Mouse (Mus musculus): ENCODE data around the gene Myo15b. TPM values are rescaled to one million over a fixed set of nuclear protein-coding genes. Genes with fewer than 3 reads are reported as not detected.

Gene Myo15b
- polyA plus RNA-seq, 1 experiment, result not detected

- H3K27me3 ChIP-seq (ENCODE audit: control insufficient read depth), result no peaks in the 10 kb centered on the region
- H3K9me3 ChIP-seq (ENCODE audit: control insufficient read depth, low read length), result 0 out of 2 replicates have a peak, but pooled peaks cover 2% of the 10 kb centered on the region
- H3K36me3 ChIP-seq (ENCODE audit: control insufficient read depth), result peaks cover 82% of the 10 kb centered on the region
- H3K4me1 ChIP-seq (ENCODE audit: control insufficient read depth), result peaks cover 94% of the 10 kb centered on the region
- H3K4me3 ChIP-seq (replicated peaks), result peak overlapping the region; percentile 75
- TF ChIP-seq GATA1 (IDR thresholded peaks at IDR 0.05; ENCODE audit: low read length) (0 out of 2 replicates have a peak, but pooled peaks have one; percentile 41), TAL1 (IDR thresholded peaks at IDR 0.05; ENCODE audit: low read length) (peak; percentile 30; the same call in 2 of the 3 replicates)
Measured at GRCm38 (mm10) chr11:115903384-115904230, 45.4 kb downstream of the Myo15b start.

- TF ChIP-seq GATA1 (IDR thresholded peaks at IDR 0.05; ENCODE audit: low read length) (no peak), TAL1 (IDR thresholded peaks at IDR 0.05; ENCODE audit: low read length) (no peak)
- Histone ChIP-seq H3K4me1 (ENCODE audit: control insufficient read depth) (peaks cover 93% of the 10 kb centered on the region), H3K4me3 (replicated peaks) (peak overlapping the region; percentile 75), H3K27me3 (ENCODE audit: control insufficient read depth) (no peaks in the 10 kb centered on the region), H3K9me3 (ENCODE audit: control insufficient read depth, low read length) (0 out of 2 replicates have a peak, but pooled peaks cover 2% of the 10 kb centered on the region), H3K36me3 (ENCODE audit: control insufficient read depth) (peaks cover 90% of the 10 kb centered on the region)
Measured at GRCm38 (mm10) chr11:115904231-115904955, 46.2 kb downstream of the Myo15b start.

GRCm38 (mm10) chr11:115904956-115905790 lies 47.0 kb downstream of the Myo15b start:
- Histone ChIP-seq H3K4me1 (ENCODE audit: control insufficient read depth) (peaks cover 91% of the 10 kb centered on the region), H3K9me3 (ENCODE audit: control insufficient read depth, low read length) (0 out of 2 replicates have a peak, but pooled peaks cover 2% of the 10 kb centered on the region), H3K36me3 (ENCODE audit: control insufficient read depth) (peaks cover 95% of the 10 kb centered on the region), H3K27me3 (ENCODE audit: control insufficient read depth) (no peaks in the 10 kb centered on the region), H3K4me3 (replicated peaks) (no peak overlapping the region)
- TF ChIP-seq TAL1 (IDR thresholded peaks at IDR 0.05; ENCODE audit: low read length) (no peak), GATA1 (IDR thresholded peaks at IDR 0.05; ENCODE audit: low read length) (no peak)

GRCm38 (mm10) chr11:115906116-115906515 lies 47.9 kb downstream of the Myo15b start:
- H3K4me1 ChIP-seq (ENCODE audit: control insufficient read depth), result peaks cover 89% of the 10 kb centered on the region
- TF ChIP-seq TAL1 (IDR thresholded peaks at IDR 0.05; ENCODE audit: low read length) (no peak), GATA1 (IDR thresholded peaks at IDR 0.05; ENCODE audit: low read length) (no peak)
- H3K9me3 ChIP-seq (ENCODE audit: control insufficient read depth, low read length), result 0 out of 2 replicates have a peak, but pooled peaks cover 2% of the 10 kb centered on the region
- no peak overlapping the region for H3K4me3 ChIP-seq (replicated peaks)
- no peaks in the 10 kb centered on the region for H3K27me3 ChIP-seq (ENCODE audit: control insufficient read depth)
- H3K36me3 ChIP-seq (ENCODE audit: control insufficient read depth), result peaks cover 90% of the 10 kb centered on the region

- Histone ChIP-seq H3K9me3 (ENCODE audit: control insufficient read depth, low read length) (0 out of 2 replicates have a peak, but pooled peaks cover 2% of the 10 kb centered on the region), H3K4me1 (ENCODE audit: control insufficient read depth) (peaks cover 89% of the 10 kb centered on the region), H3K27me3 (ENCODE audit: control insufficient read depth) (no peaks in the 10 kb centered on the region), H3K4me3 (replicated peaks) (no peak overlapping the region), H3K36me3 (ENCODE audit: control insufficient read depth) (peaks cover 90% of the 10 kb centered on the region)
- no peak for TF ChIP-seq GATA1 (IDR thresholded peaks at IDR 0.05; ENCODE audit: low read length)
- TF ChIP-seq TAL1 (IDR thresholded peaks at IDR 0.05; ENCODE audit: low read length), result no peak
Measured at GRCm38 (mm10) chr11:115906521-115906920, 48.3 kb downstream of the Myo15b start.

- Histone ChIP-seq H3K4me3 (replicated peaks) (peak overlapping the region; percentile 34), H3K9me3 (ENCODE audit: control insufficient read depth, low read length) (0 out of 2 replicates have a peak, but pooled peaks cover 2% of the 10 kb centered on the region), H3K4me1 (ENCODE audit: control insufficient read depth) (peaks cover 80% of the 10 kb centered on the region), H3K27me3 (ENCODE audit: control insufficient read depth) (no peaks in the 10 kb centered on the region), H3K36me3 (ENCODE audit: control insufficient read depth) (peaks cover 87% of the 10 kb centered on the region)
- TF ChIP-seq GATA1 (IDR thresholded peaks at IDR 0.05; ENCODE audit: low read length) (peak; percentile 89), TAL1 (IDR thresholded peaks at IDR 0.05; ENCODE audit: low read length) (peak; percentile 70)
Measured at GRCm38 (mm10) chr11:115911134-115911561, 52.9 kb downstream of the Myo15b start.

GRCm38 (mm10) chr11:115911632-115912376 lies 53.6 kb downstream of the Myo15b start, which contains the start of gene Smim6:
TSS of gene Smim6 (plus strand) at chr11:115912017.
- H3K27me3 ChIP-seq (ENCODE audit: control insufficient read depth), result no peaks in the 10 kb centered on the region
- peaks cover 80% of the 10 kb centered on the region for H3K4me1 ChIP-seq (ENCODE audit: control insufficient read depth)
- H3K36me3 ChIP-seq (ENCODE audit: control insufficient read depth), result peaks cover 87% of the 10 kb centered on the region
- TF ChIP-seq GATA1 (IDR thresholded peaks at IDR 0.05; ENCODE audit: low read length) (no peak), TAL1 (IDR thresholded peaks at IDR 0.05; ENCODE audit: low read length) (no peak)
- 0 out of 2 replicates have a peak, but pooled peaks cover 2% of the 10 kb centered on the region for H3K9me3 ChIP-seq (ENCODE audit: control insufficient read depth, low read length)
- peak within 1 kb of the TSS; percentile 34 for H3K4me3 ChIP-seq (replicated peaks)

GRCm38 (mm10) chr11:115916579-115916978 lies 58.4 kb downstream of the Myo15b start:
- no peak for TF ChIP-seq TAL1 (IDR thresholded peaks at IDR 0.05; ENCODE audit: low read length)
- no peak for TF ChIP-seq GATA1 (IDR thresholded peaks at IDR 0.05; ENCODE audit: low read length)
- Histone ChIP-seq H3K36me3 (ENCODE audit: control insufficient read depth) (peaks cover 80% of the 10 kb centered on the region), H3K4me1 (ENCODE audit: control insufficient read depth) (peaks cover 51% of the 10 kb centered on the region), H3K4me3 (replicated peaks) (no peak overlapping the region), H3K27me3 (ENCODE audit: control insufficient read depth) (no peaks in the 10 kb centered on the region), H3K9me3 (ENCODE audit: control insufficient read depth, low read length) (no peaks in the 10 kb centered on the region)

Measured in erythroblast, embryonic 14.5 days (primary cell).